Mouse (Mus musculus): ENCODE results near the gene Rasgef1c. TPM values are rescaled to one million over a fixed set of nuclear protein-coding genes. Genes with fewer than 3 reads are reported as not detected.

Rasgef1c gene
- polyA plus RNA-seq, 1 experiment = not detected

GRCm38 (mm10) chr11:49883394-49883793 lies 18.2 kb upstream of the Rasgef1c start:
- no peak overlapping the region for H3ac ChIP-seq (ENCODE audit: control insufficient read depth, insufficient read length, low read depth)
- peaks cover 35% of the 10 kb centered on the region for H3K36me3 ChIP-seq (ENCODE audit: control insufficient read depth, insufficient read depth)
- no peaks in the 10 kb centered on the region for H3K79me2 ChIP-seq (ENCODE audit: control insufficient read depth, insufficient read depth)
- no peak overlapping the region for H3K4me3 ChIP-seq (ENCODE audit: insufficient read depth, poor library complexity, severe bottlenecking)
- H3K79me3 ChIP-seq (ENCODE audit: low read depth) = no peaks in the 10 kb centered on the region
- H3K27me3 ChIP-seq (ENCODE audit: control insufficient read depth, insufficient read depth, insufficient read length) = no peaks in the 10 kb centered on the region
- TF ChIP-seq CEBPB (IDR thresholded peaks at IDR 0.05; ENCODE audit: low read depth) = no peak

GRCm38 (mm10) chr11:49888469-49888868 lies 13.2 kb upstream of the Rasgef1c start:
- Histone ChIP-seq H3K4me3 (ENCODE audit: insufficient read depth, poor library complexity, severe bottlenecking) (no peak overlapping the region), H3ac (ENCODE audit: control insufficient read depth, insufficient read length, low read depth) (no peak overlapping the region), H3K36me3 (ENCODE audit: control insufficient read depth, insufficient read depth) (peaks cover 5% of the 10 kb centered on the region), H3K79me2 (ENCODE audit: control insufficient read depth, insufficient read depth) (no peaks in the 10 kb centered on the region), H3K79me3 (ENCODE audit: low read depth) (no peaks in the 10 kb centered on the region), H3K27me3 (ENCODE audit: control insufficient read depth, insufficient read depth, insufficient read length) (no peaks in the 10 kb centered on the region)
- TF ChIP-seq MYOD1 (IDR thresholded peaks at IDR 0.05; ENCODE audit: control insufficient read depth, insufficient read length, low read depth) (no peak), USF1 (IDR thresholded peaks at IDR 0.05; ENCODE audit: low read depth) (no peak), MAX (IDR thresholded peaks at IDR 0.05) (no peak), FOSL1 (IDR thresholded peaks at IDR 0.05; ENCODE audit: insufficient read depth, low read length, poor library complexity, severe bottlenecking) (no peak), CEBPB (IDR thresholded peaks at IDR 0.05; ENCODE audit: low read depth) (no peak), CTCF (IDR thresholded peaks at IDR 0.05; ENCODE audit: control insufficient read depth, insufficient read depth, insufficient read length) (no peak), MYOG (IDR thresholded peaks at IDR 0.05; ENCODE audit: control insufficient read depth, extremely low read depth, insufficient read length) (no peak)

GRCm38 (mm10) chr11:49891993-49892392 lies 9.6 kb upstream of the Rasgef1c start:
- peaks cover 3% of the 10 kb centered on the region for H3K27me3 ChIP-seq (ENCODE audit: control insufficient read depth, insufficient read depth, insufficient read length)
- no peak overlapping the region for H3ac ChIP-seq (ENCODE audit: control insufficient read depth, insufficient read length, low read depth)
- TF ChIP-seq FOSL1 (IDR thresholded peaks at IDR 0.05; ENCODE audit: insufficient read depth, low read length, poor library complexity, severe bottlenecking) (no peak), CTCF (IDR thresholded peaks at IDR 0.05; ENCODE audit: control insufficient read depth, insufficient read depth, insufficient read length) (no peak), MYOG (IDR thresholded peaks at IDR 0.05; ENCODE audit: control insufficient read depth, extremely low read depth, insufficient read length) (no peak), MAX (IDR thresholded peaks at IDR 0.05) (no peak)
- H3K4me3 ChIP-seq (ENCODE audit: insufficient read depth, poor library complexity, severe bottlenecking) = no peak overlapping the region
- no peaks in the 10 kb centered on the region for H3K79me2 ChIP-seq (ENCODE audit: control insufficient read depth, insufficient read depth)
- no peaks in the 10 kb centered on the region for H3K79me3 ChIP-seq (ENCODE audit: low read depth)
- no peaks in the 10 kb centered on the region for H3K36me3 ChIP-seq (ENCODE audit: control insufficient read depth, insufficient read depth)

GRCm38 (mm10) chr11:49893806-49894205 lies 7.8 kb upstream of the Rasgef1c start:
- no peak for TF ChIP-seq MYOG (IDR thresholded peaks at IDR 0.05; ENCODE audit: control insufficient read depth, extremely low read depth, insufficient read length)
- no peak for TF ChIP-seq CEBPB (IDR thresholded peaks at IDR 0.05; ENCODE audit: low read depth)
- TF ChIP-seq MYOD1 (IDR thresholded peaks at IDR 0.05; ENCODE audit: control insufficient read depth, insufficient read length, low read depth) = no peak
- TF ChIP-seq FOSL1 (IDR thresholded peaks at IDR 0.05; ENCODE audit: insufficient read depth, low read length, poor library complexity, severe bottlenecking) = no peak
- TF ChIP-seq USF1 (IDR thresholded peaks at IDR 0.05; ENCODE audit: low read depth) = no peak
- TF ChIP-seq CTCF (IDR thresholded peaks at IDR 0.05; ENCODE audit: control insufficient read depth, insufficient read depth, insufficient read length) = no peak
- TF ChIP-seq MAX (IDR thresholded peaks at IDR 0.05) = no peak
- Histone ChIP-seq H3K27me3 (ENCODE audit: control insufficient read depth, insufficient read depth, insufficient read length) (peaks cover 6% of the 10 kb centered on the region), H3K79me2 (ENCODE audit: control insufficient read depth, insufficient read depth) (no peaks in the 10 kb centered on the region), H3ac (ENCODE audit: control insufficient read depth, insufficient read length, low read depth) (no peak overlapping the region), H3K4me3 (ENCODE audit: insufficient read depth, poor library complexity, severe bottlenecking) (no peak overlapping the region), H3K36me3 (ENCODE audit: control insufficient read depth, insufficient read depth) (no peaks in the 10 kb centered on the region), H3K79me3 (ENCODE audit: low read depth) (no peaks in the 10 kb centered on the region)

GRCm38 (mm10) chr11:49895966-49896590 lies 5.6 kb upstream of the Rasgef1c start:
- no peak for TF ChIP-seq MAX (IDR thresholded peaks at IDR 0.05)
- TF ChIP-seq CEBPB (IDR thresholded peaks at IDR 0.05; ENCODE audit: low read depth) = no peak
- H3K27me3 ChIP-seq (ENCODE audit: control insufficient read depth, insufficient read depth, insufficient read length) = peaks cover 16% of the 10 kb centered on the region
- no peaks in the 10 kb centered on the region for H3K36me3 ChIP-seq (ENCODE audit: control insufficient read depth, insufficient read depth)
- no peaks in the 10 kb centered on the region for H3K79me3 ChIP-seq (ENCODE audit: low read depth)
- no peak overlapping the region for H3K4me3 ChIP-seq (ENCODE audit: insufficient read depth, poor library complexity, severe bottlenecking)
- no peaks in the 10 kb centered on the region for H3K79me2 ChIP-seq (ENCODE audit: control insufficient read depth, insufficient read depth)
- no peak overlapping the region for H3ac ChIP-seq (ENCODE audit: control insufficient read depth, insufficient read length, low read depth)

- Histone ChIP-seq H3K79me3 (ENCODE audit: low read depth) (no peaks in the 10 kb centered on the region), H3ac (ENCODE audit: control insufficient read depth, insufficient read length, low read depth) (no peak overlapping the region), H3K79me2 (ENCODE audit: control insufficient read depth, insufficient read depth) (no peaks in the 10 kb centered on the region), H3K4me3 (ENCODE audit: insufficient read depth, poor library complexity, severe bottlenecking) (no peak overlapping the region), H3K27me3 (ENCODE audit: control insufficient read depth, insufficient read depth, insufficient read length) (peaks cover 30% of the 10 kb centered on the region), H3K36me3 (ENCODE audit: control insufficient read depth, insufficient read depth) (no peaks in the 10 kb centered on the region)
- no peak for TF ChIP-seq FOSL1 (IDR thresholded peaks at IDR 0.05; ENCODE audit: insufficient read depth, low read length, poor library complexity, severe bottlenecking)
- no peak for TF ChIP-seq CEBPB (IDR thresholded peaks at IDR 0.05; ENCODE audit: low read depth)
- no peak for TF ChIP-seq MYOD1 (IDR thresholded peaks at IDR 0.05; ENCODE audit: control insufficient read depth, insufficient read length, low read depth)
- no peak for TF ChIP-seq CTCF (IDR thresholded peaks at IDR 0.05; ENCODE audit: control insufficient read depth, insufficient read depth, insufficient read length)
- TF ChIP-seq USF1 (IDR thresholded peaks at IDR 0.05; ENCODE audit: low read depth) = no peak
Observed at GRCm38 (mm10) chr11:49900043-49900442, 1.6 kb upstream of the Rasgef1c start.

Data from C2C12 (cell line).